Mouse (Mus musculus) liver, embryonic 14.5 days (tissue): Measurements from ENCODE around the gene Rab4a. TPM values are rescaled to one million over a fixed set of nuclear protein-coding genes. Genes with fewer than 3 reads are reported as not detected.

Source experiments
- ATAC-seq: fragments of 200-750 bp; cut with Nextera tagmentation; 2 replicates; pipeline ENCODE4 v1.8.0; 2017; ENCODE audit warnings: moderate number of reproducible peaks, mild to moderate bottlenecking, moderate library complexity; ENCODE audit not compliant: insufficient read depth
- DNase-seq, 3 experiments: peaks; one replicate each; pipeline ENCODE4 v3.0.0-alpha.2; 2012 to 2013; ENCODE audit warnings: low read depth in 3 of 3, low spot score in 3 of 3
- H3K27ac ChIP-seq: fragments of 300-500 bp; sonication (generic); 2 replicates; pipeline ENCODE4 v1.5.1; 2014; ENCODE audit warnings: moderate library complexity, mild to moderate bottlenecking, control low read depth, inconsistent platforms
- H3K27me3 ChIP-seq: fragments of 300-500 bp; sonication (generic); 2 replicates; pipeline ENCODE4 v1.6.1; 2014; ENCODE audit warnings: mild to moderate bottlenecking, low read length, moderate library complexity; ENCODE audit not compliant: control insufficient read depth, insufficient read depth
- H3K36me3 ChIP-seq: fragments of 300-500 bp; sonication (generic); replicated peaks from 2 replicates; pipeline ENCODE4 v1.6.1; 2014; ENCODE audit warnings: low read depth; ENCODE audit not compliant: control insufficient read depth, insufficient read depth
- H3K4me1 ChIP-seq, 2 experiments: fragments of 200-500 bp in 1 of 2; fragments of 300-500 bp in 1 of 2; sonication (generic) in 1 of 2; replicated peaks; 2 replicates each; pipeline ENCODE4 v1.6.1; 2012 to 2014; ENCODE audit warnings: antibody characterized with exemption in 1 of 2, inconsistent platforms in 1 of 2, low read length in 1 of 2; ENCODE audit not compliant: control insufficient read depth in 2 of 2, insufficient read depth in 2 of 2
- H3K4me2 ChIP-seq: fragments of 300-500 bp; sonication (generic); 2 replicates; pipeline ENCODE4 v1.6.1; 2014; ENCODE audit warnings: low read depth, mild to moderate bottlenecking, control low read depth, moderate library complexity
- H3K4me3 ChIP-seq, 2 experiments: fragments of 200-500 bp in 1 of 2; fragments of 300-500 bp in 1 of 2; sonication (generic) in 1 of 2; 2 replicates each; pipeline ENCODE4 v1.5.1; 2012 to 2014; ENCODE audit warnings: low read depth in 2 of 2, low read length in 2 of 2, mild to moderate bottlenecking in 2 of 2, control low read depth in 1 of 2, inconsistent platforms in 1 of 2, moderate library complexity in 1 of 2; ENCODE audit not compliant: insufficient read depth in 1 of 2
- H3K9ac ChIP-seq: fragments of 300-500 bp; sonication (generic); replicated peaks from 2 replicates; pipeline ENCODE4 v1.6.1; 2014; ENCODE audit warnings: mild to moderate bottlenecking, control low read depth, moderate library complexity
- H3K9me3 ChIP-seq: fragments of 300-500 bp; sonication (generic); 2 replicates; pipeline ENCODE4 v1.6.1; 2016; ENCODE audit warnings: low read length, mixed read lengths; ENCODE audit not compliant: control insufficient read depth
- CTCF ChIP-seq: IDR thresholded peaks from 2 replicates; pipeline ENCODE4 v1.5.1; 2016; ENCODE audit warnings: antibody characterized with exemption, low read depth, control low read depth
- EP300 ChIP-seq: IDR thresholded peaks from 2 replicates; pipeline ENCODE4 v1.6.1; 2016; ENCODE audit warnings: antibody characterized with exemption, low read depth
- WGBS: fragments of 180-500 bp; shearing (Covaris S2); extraction: QIAGEN DNeasy Blood & Tissue Kit; methylation state at CpG from one replicate; pipeline ENCODE4 v1.1.7; 2014; ENCODE audit not compliant: insufficient replicate concordance; 5-methylcytosine and 5-hydroxymethylcytosine counted together
- polyA plus RNA-seq, 2 experiments: library from polyadenylated mRNA; depleted of rRNA in 1 of 2; stranded (reverse) in 1 of 2; unstranded in 1 of 2; fragments of >200 nt; fragmentation: Nextera tagmentation in 1 of 2; extraction: Ambion mirVana in 1 of 2; gene quantifications; 2 replicates each; pipeline versions ENCODE4 v1.2.1 to v1.2.3; 2012 to 2014

The Rab4a gene
- polyA plus RNA-seq, 2 experiments = 12.9 to 23.7 TPM

GRCm38 (mm10) chr8:123820780-123821179 lies 15.0 kb downstream of the Rab4a start:
- TF ChIP-seq EP300 (peak; percentile 65), CTCF (no peak)
- DNase-seq (no peak), ATAC-seq (peak; percentile 21; the same call in 1 of the 2 replicates)
- Histone ChIP-seq H3K9me3 (no peaks in the 10 kb centered on the region; the same call in 1 of the 2 replicates), H3K4me2 (peak overlapping the region; percentile 64), H3K27ac (peak overlapping the region; percentile 42; the same call in 1 of the 2 replicates), H3K9ac (peak overlapping the region; percentile 47), H3K36me3 (no peaks in the 10 kb centered on the region; the same call in 1 of the 2 replicates), H3K4me3 (no peak overlapping the region), H3K27me3 (no peaks in the 10 kb centered on the region), H3K4me1 (peaks cover 29 to 46% of the 10 kb centered on the region in 2 experiments)
- WGBS = 42% methylated on average over 6 of the region's 6 CpGs

DNA sequence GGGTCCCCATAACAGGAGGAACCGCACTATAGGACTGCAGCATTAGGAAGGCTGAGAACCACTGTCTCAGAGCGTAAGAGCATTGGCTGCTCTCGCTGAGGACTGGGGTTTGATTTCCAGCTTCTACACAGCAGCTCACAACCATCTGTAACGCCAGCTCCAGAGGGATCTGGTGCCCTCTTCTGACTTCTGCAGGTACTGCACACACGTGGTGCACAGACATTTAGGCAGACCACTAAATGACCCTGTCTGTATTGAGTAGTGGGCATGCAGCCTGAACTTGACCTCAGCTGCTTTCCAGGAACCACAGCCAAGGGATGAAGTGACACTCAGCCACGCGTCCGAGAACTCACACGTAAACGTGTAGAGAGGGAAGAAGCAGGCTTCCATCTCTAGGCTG lies 17.3 kb downstream of the Rab4a start:
- WGBS = 57% methylated on average over 10 of the region's 10 CpGs
- Histone ChIP-seq H3K9ac (no peak overlapping the region), H3K9me3 (no peaks in the 10 kb centered on the region; the same call in 1 of the 2 replicates), H3K27me3 (no peaks in the 10 kb centered on the region), H3K4me1 (peaks cover 29 to 46% of the 10 kb centered on the region in 2 experiments), H3K27ac (peak overlapping the region; percentile 45), H3K4me3 (no peak overlapping the region), H3K4me2 (peak overlapping the region; percentile 30; the same call in 1 of the 2 replicates), H3K36me3 (peaks cover 5% of the 10 kb centered on the region)
- DNase-seq = no peak
- ATAC-seq = no peak
- TF ChIP-seq EP300 (no peak), CTCF (peak; percentile 76)

- no peak overlapping the region for H3K9ac ChIP-seq
- DNase-seq = peak in 2 of 3 experiments; percentile 30 to 42
- peaks cover 5% of the 10 kb centered on the region for H3K36me3 ChIP-seq
- TF ChIP-seq EP300 = peak; percentile 90
- no peak for TF ChIP-seq CTCF
- ATAC-seq = peak; percentile 63; the same call in 1 of the 2 replicates
- no peak overlapping the region for H3K4me3 ChIP-seq
- H3K27ac ChIP-seq = peak overlapping the region; percentile 45
- H3K27me3 ChIP-seq = no peaks in the 10 kb centered on the region
- 29% methylated on average over 18 of the region's 18 CpGs for WGBS
- peak overlapping the region; percentile 30; the same call in 1 of the 2 replicates for H3K4me2 ChIP-seq
- H3K4me1 ChIP-seq = peaks cover 27 to 44% of the 10 kb centered on the region in 2 experiments
- no peaks in the 10 kb centered on the region; the same call in 1 of the 2 replicates for H3K9me3 ChIP-seq
Measured at GRCm38 (mm10) chr8:123823532-123824123, 17.8 kb downstream of the Rab4a start.

- Histone ChIP-seq H3K9me3 (no peaks in the 10 kb centered on the region; the same call in 1 of the 2 replicates), H3K36me3 (peaks cover 7% of the 10 kb centered on the region)
- no peak for ATAC-seq
Measured at GRCm38 (mm10) chr8:123826001-123826400, 20.2 kb downstream of the Rab4a start.

GRCm38 (mm10) chr8:123826758-123827157 lies 21.0 kb downstream of the Rab4a start:
- Histone ChIP-seq H3K36me3 (peaks cover 11% of the 10 kb centered on the region), H3K27me3 (no peaks in the 10 kb centered on the region), H3K4me1 (peaks cover 0 to 15% of the 10 kb centered on the region in 2 experiments; a peak in 2 of 4 replicates), H3K4me2 (no peak overlapping the region), H3K4me3 (no peak overlapping the region), H3K27ac (no peak overlapping the region), H3K9ac (no peak overlapping the region), H3K9me3 (no peaks in the 10 kb centered on the region; the same call in 1 of the 2 replicates)
- WGBS = 82% methylated on average over 7 of the region's 7 CpGs
- ATAC-seq = no peak
- DNase-seq = no peak
- TF ChIP-seq EP300 (no peak), CTCF (no peak)

More at GRCm38 (mm10) chr8:123826001-123826400, 20.2 kb downstream of the Rab4a start:
- TF ChIP-seq EP300 (no peak), CTCF (peak; percentile 84)
- no peak overlapping the region for H3K4me3 ChIP-seq
- H3K27me3 ChIP-seq = no peaks in the 10 kb centered on the region
- no peak overlapping the region for H3K9ac ChIP-seq
- no peak overlapping the region for H3K27ac ChIP-seq
- 70% methylated on average over 9 of the region's 9 CpGs for WGBS
- H3K4me2 ChIP-seq = no peak overlapping the region
- no peak for DNase-seq
- peaks cover 3 to 21% of the 10 kb centered on the region in 2 experiments for H3K4me1 ChIP-seq
